In genomic region chr10:90677421-90677820, GRCm38 (mm10) we compare ENCODE assay signal across 16 mouse cellular contexts.
"Had no signal": no experiment of that assay in that cellular context is flagged by ENCODE, and none has a peak within 500 bp of the region (broad histone marks: within the 10 kb centered on the region; RNA-seq: fewer than 3 reads in every experiment).

No protein-coding gene starts in this region.

- H3K4me3 ChIP-seq: liver, embryonic 13.5 days; stomach, embryonic 15.5 days had no signal

- H3K9ac ChIP-seq: liver, embryonic 13.5 days; stomach, embryonic 15.5 days had no signal

- DNase-seq: kidney, adult 18-20 months; kidney, adult 9 months; kidney, postnatal 14 days; kidney, postnatal 4 days; liver, embryonic 13.5 days; lung, adult 2 months; lung, postnatal 14 days; lung, postnatal 4 days; midbrain, embryonic 14.5 days; right cerebral cortex, postnatal 25 days; spleen, adult 18-20 months; thymus, adult 18-20 months; thymus, postnatal 14 days; thymus, postnatal 4 days had no signal

- H3K4me1 ChIP-seq: liver, embryonic 13.5 days; stomach, embryonic 15.5 days had no signal

- H3K27ac ChIP-seq: liver, embryonic 13.5 days; stomach, embryonic 15.5 days had no signal

- H3K4me2 ChIP-seq: liver, embryonic 13.5 days; midbrain, embryonic 11.5 days; stomach, embryonic 15.5 days had no signal

- H3K36me3 ChIP-seq: liver, embryonic 13.5 days; stomach, embryonic 15.5 days had no signal

- H3K27me3 ChIP-seq: liver, embryonic 13.5 days; stomach, embryonic 15.5 days had no signal

- H3K9me3 ChIP-seq: liver, embryonic 13.5 days; stomach, embryonic 15.5 days had no signal
